Mouse (Mus musculus): Measurements from ENCODE around the gene Atp2b2. TPM values are rescaled to one million over a fixed set of nuclear protein-coding genes. Genes with fewer than 3 reads are reported as not detected.

Gene Atp2b2
- total RNA-seq, 2 experiments from 2014 or later, result 7.6 to 8.4 TPM

- no peak for DNase-seq (ENCODE audit: low spot score in 2 of 2)
Observed at GRCm38 (mm10) chr6:114013801-114014200, 28.6 kb downstream of the Atp2b2 start.

- no peak for DNase-seq (ENCODE audit: low spot score in 2 of 2)
Observed at GRCm38 (mm10) chr6:114012834-114013233, 29.6 kb downstream of the Atp2b2 start.

GRCm38 (mm10) chr6:114011976-114012375, 30.4 kb downstream of the Atp2b2 start:
- no peak for DNase-seq (ENCODE audit: low spot score in 2 of 2)

- DNase-seq (ENCODE audit: low spot score in 2 of 2), result no peak
Observed at GRCm38 (mm10) chr6:114003796-114004195, 38.6 kb downstream of the Atp2b2 start.

- no peak for DNase-seq (ENCODE audit: low spot score in 2 of 2)
Observed at GRCm38 (mm10) chr6:114000928-114001327, 41.5 kb downstream of the Atp2b2 start.

GRCm38 (mm10) chr6:114000304-114000703, 42.1 kb downstream of the Atp2b2 start:
- no peak for DNase-seq (ENCODE audit: low spot score in 2 of 2)

- DNase-seq (ENCODE audit: low spot score in 2 of 2), result no peak
Observed at GRCm38 (mm10) chr6:113998413-113998812, 44.0 kb downstream of the Atp2b2 start.

- DNase-seq (ENCODE audit: low spot score in 2 of 2), result no peak
Observed at GRCm38 (mm10) chr6:113994176-113994575, 48.2 kb downstream of the Atp2b2 start.

GRCm38 (mm10) chr6:113992101-113992500, 50.3 kb downstream of the Atp2b2 start:
- DNase-seq (ENCODE audit: low spot score in 2 of 2), result no peak

- no peak for DNase-seq (ENCODE audit: low spot score in 2 of 2)
Observed at GRCm38 (mm10) chr6:113991482-113991881, 50.9 kb downstream of the Atp2b2 start.

- DNase-seq (ENCODE audit: low spot score in 2 of 2), result no peak
Observed at GRCm38 (mm10) chr6:113990044-113990443, 52.4 kb downstream of the Atp2b2 start.

GRCm38 (mm10) chr6:113988521-113988920, 53.9 kb downstream of the Atp2b2 start:
- DNase-seq (ENCODE audit: low spot score in 2 of 2), result no peak

GRCm38 (mm10) chr6:113986671-113987070, 55.7 kb downstream of the Atp2b2 start:
- DNase-seq (ENCODE audit: low spot score in 2 of 2), result no peak

- DNase-seq (ENCODE audit: low spot score in 2 of 2), result no peak
Observed at GRCm38 (mm10) chr6:113978673-113979072, 63.7 kb downstream of the Atp2b2 start.

- DNase-seq (ENCODE audit: low spot score in 2 of 2), result no peak
Observed at GRCm38 (mm10) chr6:113978091-113978650, 64.2 kb downstream of the Atp2b2 start.

GRCm38 (mm10) chr6:113970900-113971299, 71.5 kb downstream of the Atp2b2 start:
- no peak for DNase-seq (ENCODE audit: low spot score in 2 of 2)

GRCm38 (mm10) chr6:113970464-113970863, 71.9 kb downstream of the Atp2b2 start:
- no peak for DNase-seq (ENCODE audit: low spot score in 2 of 2)

- DNase-seq (ENCODE audit: low spot score in 2 of 2), result no peak
Observed at GRCm38 (mm10) chr6:113969751-113970150, 72.7 kb downstream of the Atp2b2 start.

GRCm38 (mm10) chr6:113962811-113963210, 79.6 kb downstream of the Atp2b2 start:
- DNase-seq (ENCODE audit: low spot score in 2 of 2), result no peak

- DNase-seq (ENCODE audit: low spot score in 2 of 2), result no peak
Observed at GRCm38 (mm10) chr6:113961658-113962057, 80.8 kb downstream of the Atp2b2 start.

- no peak for DNase-seq (ENCODE audit: low spot score in 2 of 2)
Observed at GRCm38 (mm10) chr6:113959336-113959735, 83.1 kb downstream of the Atp2b2 start.

GRCm38 (mm10) chr6:113958714-113959113, 83.7 kb downstream of the Atp2b2 start:
- no peak for DNase-seq (ENCODE audit: low spot score in 2 of 2)

- no peak for DNase-seq (ENCODE audit: low spot score in 2 of 2)
Observed at GRCm38 (mm10) chr6:113958003-113958402, 84.4 kb downstream of the Atp2b2 start.

All from adrenal gland, postnatal 4 days (tissue).